9 mouse cellular contexts compared by ENCODE assay signal in genomic region chr16:32087629-32088443, GRCm38 (mm10). TPM values are rescaled to one million over a fixed set of nuclear protein-coding genes. Genes with fewer than 3 reads are reported as not detected.
DNase-seq lines count a peak whose midpoint lies in the region; ATAC-seq and TF ChIP-seq lines count a peak whose summit lies in the region.
"Had no signal": no experiment of that assay in that cellular context is flagged by ENCODE, and none has a peak within 500 bp of the region (broad histone marks: within the 10 kb centered on the region; RNA-seq: fewer than 3 reads in every experiment).

No protein-coding gene starts in this region.

- H3K27ac ChIP-seq in stomach, postnatal 0 days (replicated peaks): peak overlapping the region; percentile 63
- H3K27ac ChIP-seq in hindbrain, embryonic 12.5 days: no peak overlapping the region
- no peak overlapping the region for H3K27ac ChIP-seq in cerebellum, adult 2 months (ENCODE audit: insufficient read depth, low read length)
- H3K27ac ChIP-seq: embryonic facial prominence, embryonic 13.5 days had no signal

- no peak for TF ChIP-seq EP300 in stomach, postnatal 0 days (optimal IDR thresholded peaks at IDR 0.05)

- DNase-seq in layer of hippocampus, adult 9-11 months: peak; percentile 24
- no peak for DNase-seq in layer of hippocampus, postnatal 25 days (ENCODE audit: extremely low spot score in 1 of 2, low spot score in 1 of 2)
- peak; percentile 17 to 38 for DNase-seq in heart, adult 9 months (ENCODE audit: low spot score in 2 of 2)
- peak; percentile 75 for DNase-seq in kidney, postnatal 10 days
- no peak for DNase-seq in stomach, postnatal 0 days (ENCODE audit: low spot score)
- no peak for DNase-seq in gastrocnemius, postnatal 4 days (ENCODE audit: low spot score in 2 of 2)
- no peak for DNase-seq in cerebellum, adult 2 months

- TF ChIP-seq CTCF in stomach, postnatal 0 days (IDR thresholded peaks at IDR 0.05; ENCODE audit: low read depth): no peak
- no peak for TF ChIP-seq CTCF in cerebellum, adult 2 months (IDR thresholded peaks at IDR 0.05; ENCODE audit: borderline replicate concordance, insufficient read depth, low read depth, low read length)

- ATAC-seq in stomach, postnatal 0 days (ENCODE audit: low FRiP score, low TSS enrichment): peak; percentile 49; the same call in 1 of the 2 replicates
- no peak for ATAC-seq in hindbrain, embryonic 12.5 days (ENCODE audit: low FRiP score)

- peaks cover 7% of the 10 kb centered on the region; the same call in 1 of the 2 replicates for H3K36me3 ChIP-seq in stomach, postnatal 0 days (ENCODE audit: control insufficient read depth, insufficient read depth, low read length)
- peaks cover 85% of the 10 kb centered on the region for H3K36me3 ChIP-seq in hindbrain, embryonic 12.5 days

- no peaks in the 10 kb centered on the region for H3K4me1 ChIP-seq in stomach, postnatal 0 days (replicated peaks; ENCODE audit: control insufficient read depth, insufficient read depth)
- H3K4me1 ChIP-seq in hindbrain, embryonic 12.5 days: no peaks in the 10 kb centered on the region
- H3K4me1 ChIP-seq in cerebellum, adult 2 months (ENCODE audit: control insufficient read depth, insufficient read depth, low read length): no peaks in the 10 kb centered on the region
- H3K4me1 ChIP-seq: embryonic facial prominence, embryonic 13.5 days had no signal

- no peak overlapping the region; the same call in 1 of the 2 replicates for H3K4me2 ChIP-seq in stomach, postnatal 0 days (replicated peaks; ENCODE audit: low read depth)
- no peak overlapping the region for H3K4me2 ChIP-seq in hindbrain, embryonic 12.5 days (replicated peaks)
- H3K4me2 ChIP-seq: embryonic facial prominence, embryonic 13.5 days had no signal

- H3K9ac ChIP-seq in stomach, postnatal 0 days (ENCODE audit: low read length): no peak overlapping the region
- H3K9ac ChIP-seq in hindbrain, embryonic 12.5 days: no peak overlapping the region
- H3K9ac ChIP-seq: embryonic facial prominence, embryonic 13.5 days had no signal

- H3K27me3 ChIP-seq in stomach, postnatal 0 days (ENCODE audit: control insufficient read depth, insufficient read depth, low read length): no peaks in the 10 kb centered on the region
- H3K27me3 ChIP-seq in hindbrain, embryonic 12.5 days: no peaks in the 10 kb centered on the region
- H3K27me3 ChIP-seq in cerebellum, adult 2 months (ENCODE audit: control insufficient read depth, insufficient read depth, low read length): no peaks in the 10 kb centered on the region
- H3K27me3 ChIP-seq: embryonic facial prominence, embryonic 13.5 days had no signal

- WGBS in stomach, postnatal 0 days: 53% methylated on average over 17 of the region's 17 CpGs
- 83% methylated on average over 17 of the region's 17 CpGs for WGBS in hindbrain, embryonic 12.5 days
- WGBS in cerebellum, adult 2 months: 88% methylated on average over 17 of the region's 17 CpGs

- no peaks in the 10 kb centered on the region for H3K9me3 ChIP-seq in stomach, postnatal 0 days (ENCODE audit: control insufficient read depth, low read length)
- H3K9me3 ChIP-seq in hindbrain, embryonic 12.5 days (replicated peaks): no peaks in the 10 kb centered on the region
- H3K9me3 ChIP-seq: embryonic facial prominence, embryonic 13.5 days had no signal

- no peak overlapping the region for H3K4me3 ChIP-seq in stomach, postnatal 0 days (ENCODE audit: low read depth, low read length)
- no peak overlapping the region for H3K4me3 ChIP-seq in hindbrain, embryonic 12.5 days
- no peak overlapping the region for H3K4me3 ChIP-seq in cerebellum, adult 2 months (replicated peaks; ENCODE audit: insufficient read depth, low read depth, low read length)
- H3K4me3 ChIP-seq: embryonic facial prominence, embryonic 13.5 days had no signal

- TF ChIP-seq POLR2A in cerebellum, adult 2 months (IDR thresholded peaks at IDR 0.05; ENCODE audit: borderline replicate concordance, insufficient read depth, low read length): no peak

RNA-seq across cellular contexts. Expression of gene Pak2, which starts 8.7 kb away (rescaled TPM):
- total RNA-seq in layer of hippocampus, postnatal 25 days (2021): 10 to 100 TPM; 29.9 to 30.6 TPM
- 22.2 and 23.6 TPM in 2 replicates for polyA plus RNA-seq in stomach, postnatal 0 days (2015; fragmentation: Nextera tagmentation; extraction: Ambion mirVana)
- polyA plus RNA-seq in hindbrain, embryonic 12.5 days (2016; fragmentation: Nextera tagmentation; extraction: Ambion mirVana): 48.5 and 50.3 TPM in 2 replicates
- 10 to 100 TPM; 36.2 to 38.1 TPM for total RNA-seq in gastrocnemius, postnatal 4 days (2021)
- 22.0 and 22.5 TPM in 2 replicates for polyA plus RNA-seq in cerebellum, adult 2 months (2012; rRNA removed)

RNA-seq across cellular contexts. Expression of gene Pigx, which starts 11.7 kb away (rescaled TPM):
- 10 to 100 TPM; 21.9 to 29.5 TPM for total RNA-seq in layer of hippocampus, postnatal 25 days (2021)
- 69.8 and 71.8 TPM in 2 replicates for polyA plus RNA-seq in stomach, postnatal 0 days (2015; fragmentation: Nextera tagmentation; extraction: Ambion mirVana)
- 124 and 135 TPM in 2 replicates for polyA plus RNA-seq in hindbrain, embryonic 12.5 days (2016; fragmentation: Nextera tagmentation; extraction: Ambion mirVana)
- total RNA-seq in gastrocnemius, postnatal 4 days (2021): 10 to 100 TPM; 21.5 to 22.9 TPM
- polyA plus RNA-seq in cerebellum, adult 2 months (2012; rRNA removed): 27.6 and 30.3 TPM in 2 replicates

RNA-seq across cellular contexts. Expression of gene Cep19, which starts 11.8 kb away (rescaled TPM):
- total RNA-seq in layer of hippocampus, postnatal 25 days (2021): 10 to 100 TPM; 62.9 to 65.4 TPM
- 19.0 and 19.1 TPM in 2 replicates for polyA plus RNA-seq in stomach, postnatal 0 days (2015; fragmentation: Nextera tagmentation; extraction: Ambion mirVana)
- polyA plus RNA-seq in hindbrain, embryonic 12.5 days (2016; fragmentation: Nextera tagmentation; extraction: Ambion mirVana): 39.6 and 41.9 TPM in 2 replicates
- 1 to 10 TPM; 8.0 TPM for total RNA-seq in gastrocnemius, postnatal 4 days (2021)
- 45.4 and 46.9 TPM in 2 replicates for polyA plus RNA-seq in cerebellum, adult 2 months (2012; rRNA removed)

Comparison
In these comparisons a context has a peak if more than half of its experiments do, and no peak if none do; other contexts are left out.
1. DNase-seq: peak in layer of hippocampus, adult 9-11 months (single experiment), heart, adult 9 months (2 of 2) and kidney, postnatal 10 days (single experiment); none in layer of hippocampus, postnatal 25 days (0 of 2), stomach, postnatal 0 days (single experiment), gastrocnemius, postnatal 4 days (0 of 2) and cerebellum, adult 2 months (0 of 2).